Comparison of ENCODE assay signal across 24 mouse cellular contexts in genomic region chr1:180186371-180186770, GRCm38 (mm10). TPM values are rescaled to one million over a fixed set of nuclear protein-coding genes. Genes with fewer than 3 reads are reported as not detected.
A peak's percentile ranks its signal among the peaks of the same experiment; 100 is the strongest.
DNase-seq lines count a peak whose midpoint lies in the region; ATAC-seq and TF ChIP-seq lines count a peak whose summit lies in the region.
"Had no signal": no experiment of that assay in that cellular context is flagged by ENCODE, and none has a peak within 500 bp of the region (broad histone marks: within the 10 kb centered on the region; RNA-seq: fewer than 3 reads in every experiment).

No protein-coding gene starts in this region.

- TF ChIP-seq EP300 in heart, postnatal 0 days (IDR thresholded peaks at IDR 0.05; ENCODE audit: low read depth): no peak

- ATAC-seq in heart, embryonic 13.5 days (ENCODE audit: extremely low read depth, insufficient number of reproducible peaks, low FRiP score, low TSS enrichment): no peak
- 0 out of 2 replicates have a peak, but pooled peaks have one; percentile 26 for ATAC-seq in lung, embryonic 16.5 days (ENCODE audit: low read depth)
- ATAC-seq in heart, postnatal 0 days (ENCODE audit: insufficient read depth, low read depth): peak; percentile 31
- ATAC-seq: activated CD4-positive, CD25-positive, alpha-beta regulatory T cell, adult 4 months; forebrain, embryonic 16.5 days; intestine, embryonic 16.5 days; Patski had no signal

- no peak for TF ChIP-seq CTCF in heart, postnatal 0 days (IDR thresholded peaks at IDR 0.05; ENCODE audit: low read depth)

- WGBS in heart, embryonic 13.5 days: 67% methylated on average over 3 of the region's 3 CpGs
- 76% methylated on average over 3 of the region's 3 CpGs for WGBS in lung, embryonic 16.5 days
- WGBS in heart, postnatal 0 days: 77% methylated on average over 3 of the region's 3 CpGs

- H3K27me3 ChIP-seq in heart, embryonic 13.5 days (replicated peaks): no peaks in the 10 kb centered on the region
- H3K27me3 ChIP-seq in lung, embryonic 16.5 days (ENCODE audit: control insufficient read depth, insufficient read depth, low read depth, low read length): no peaks in the 10 kb centered on the region
- no peaks in the 10 kb centered on the region for H3K27me3 ChIP-seq in heart, postnatal 0 days (ENCODE audit: control insufficient read depth, insufficient read depth, low read length)
- H3K27me3 ChIP-seq: CH12.LX; embryonic facial prominence, embryonic 12.5 days; forebrain, embryonic 12.5 days; hindbrain, embryonic 15.5 days; kidney, embryonic 15.5 days had no signal

- H3K4me1 ChIP-seq in heart, embryonic 13.5 days: peaks cover 57% of the 10 kb centered on the region
- no peaks in the 10 kb centered on the region for H3K4me1 ChIP-seq in lung, embryonic 16.5 days (replicated peaks; ENCODE audit: control insufficient read depth, insufficient read depth, low read length)
- H3K4me1 ChIP-seq in heart, postnatal 0 days (ENCODE audit: control insufficient read depth, insufficient read depth): peaks cover 70% of the 10 kb centered on the region
- H3K4me1 ChIP-seq: embryonic facial prominence, embryonic 12.5 days; forebrain, embryonic 12.5 days; hindbrain, embryonic 15.5 days had no signal

- DNase-seq in heart, adult 11 months: peak; percentile 88
- DNase-seq in heart, postnatal 36 days: no peak
- no peak for DNase-seq in heart, postnatal 25 days (ENCODE audit: low spot score)
- DNase-seq in lung, postnatal 36 days: no peak
- no peak for DNase-seq in heart, postnatal 0 days (ENCODE audit: low spot score)
- no peak for DNase-seq in adipocyte (ENCODE audit: low spot score)
- DNase-seq: adrenal gland, adult 2 months; adrenal gland, postnatal 25 days; cerebellum, adult 2 months; cerebellum, postnatal 10 days; embryo, embryonic 11 days; gastrocnemius, postnatal 25 days; kidney, adult 2 months had no signal

- no peak overlapping the region for H3K4me2 ChIP-seq in heart, embryonic 13.5 days
- no peak overlapping the region for H3K4me2 ChIP-seq in lung, embryonic 16.5 days (ENCODE audit: low read depth, low read length)
- no peak overlapping the region for H3K4me2 ChIP-seq in heart, postnatal 0 days (ENCODE audit: low read depth, low read length)
- H3K4me2 ChIP-seq: embryonic facial prominence, embryonic 12.5 days; forebrain, embryonic 12.5 days; hindbrain, embryonic 15.5 days; kidney, embryonic 15.5 days had no signal

- intact Hi-C loops in heart, postnatal 36 days (cut with DNase I): no loop called here
- intact Hi-C loops in heart, postnatal 25 days (cut with DNase I): no loop called here

- H3K4me3 ChIP-seq in heart, embryonic 13.5 days: no peak overlapping the region
- no peak overlapping the region for H3K4me3 ChIP-seq in lung, embryonic 16.5 days (ENCODE audit: low read length)
- H3K4me3 ChIP-seq in heart, postnatal 0 days (ENCODE audit: low read depth, low read length): no peak overlapping the region
- H3K4me3 ChIP-seq: embryonic facial prominence, embryonic 12.5 days; forebrain, embryonic 12.5 days; hindbrain, embryonic 15.5 days; kidney, embryonic 15.5 days had no signal

- H3K9me3 ChIP-seq in heart, embryonic 13.5 days: no peaks in the 10 kb centered on the region
- no peaks in the 10 kb centered on the region for H3K9me3 ChIP-seq in lung, embryonic 16.5 days (ENCODE audit: control insufficient read depth, low read length)
- H3K9me3 ChIP-seq in heart, postnatal 0 days (replicated peaks; ENCODE audit: control insufficient read depth, low read length): no peaks in the 10 kb centered on the region
- H3K9me3 ChIP-seq: embryonic facial prominence, embryonic 12.5 days; forebrain, embryonic 12.5 days; hindbrain, embryonic 15.5 days; kidney, embryonic 15.5 days had no signal

- H3K9ac ChIP-seq in heart, embryonic 13.5 days: 0 out of 2 replicates have a peak overlapping the region, but pooled peaks have one; percentile 19
- no peak overlapping the region for H3K9ac ChIP-seq in lung, embryonic 16.5 days (ENCODE audit: low read length)
- no peak overlapping the region; the same call in 1 of the 2 replicates for H3K9ac ChIP-seq in heart, postnatal 0 days (replicated peaks; ENCODE audit: low read depth, low read length)
- H3K9ac ChIP-seq: embryonic facial prominence, embryonic 12.5 days; forebrain, embryonic 12.5 days; hindbrain, embryonic 15.5 days; kidney, embryonic 15.5 days had no signal

- no peaks in the 10 kb centered on the region for H3K36me3 ChIP-seq in heart, embryonic 13.5 days
- no peaks in the 10 kb centered on the region for H3K36me3 ChIP-seq in lung, embryonic 16.5 days (ENCODE audit: control insufficient read depth, insufficient read depth, low read length)
- no peaks in the 10 kb centered on the region; the same call in 1 of the 2 replicates for H3K36me3 ChIP-seq in heart, postnatal 0 days (replicated peaks; ENCODE audit: control insufficient read depth, insufficient read depth, low read length)
- H3K36me3 ChIP-seq: embryonic facial prominence, embryonic 12.5 days; forebrain, embryonic 12.5 days; hindbrain, embryonic 15.5 days; kidney, embryonic 15.5 days had no signal

- H3K27ac ChIP-seq in heart, embryonic 13.5 days (replicated peaks): peak overlapping the region; percentile 77
- H3K27ac ChIP-seq in lung, embryonic 16.5 days (ENCODE audit: low read length): no peak overlapping the region
- peak overlapping the region; percentile 94 for H3K27ac ChIP-seq in heart, postnatal 0 days (ENCODE audit: low read depth)
- H3K27ac ChIP-seq: embryonic facial prominence, embryonic 12.5 days; forebrain, embryonic 12.5 days; hindbrain, embryonic 15.5 days; kidney, embryonic 15.5 days had no signal

RNA-seq across cellular contexts. Expression of gene Coq8a, which starts 13.0 kb away (rescaled TPM):
- 100 to 1,000 TPM; 909 to 953 TPM for total RNA-seq in heart, postnatal 36 days (2021)
- polyA plus RNA-seq in heart, embryonic 13.5 days (2015; fragmentation: Nextera tagmentation; extraction: Ambion mirVana): 26.3 and 28.3 TPM in 2 replicates
- 100 to 1,000 TPM; 810 to 852 TPM for total RNA-seq in heart, postnatal 25 days (2021)
- 11.2 and 15.5 TPM in 2 replicates for polyA plus RNA-seq in lung, embryonic 16.5 days (2015; fragmentation: Nextera tagmentation; extraction: Ambion mirVana)
- total RNA-seq in heart, postnatal 0 days (2014; rRNA removed; ENCODE audit: low replicate concordance): 148 and 166 TPM in 2 replicates
- polyA plus RNA-seq in heart, postnatal 0 days (2015; fragmentation: Nextera tagmentation; extraction: Ambion mirVana): 226 and 231 TPM in 2 replicates
